Mouse (Mus musculus): ENCODE measurements around the gene Bsdc1. TPM values are rescaled to one million over a fixed set of nuclear protein-coding genes. Genes with fewer than 3 reads are reported as not detected.

Bsdc1 gene
- polyA plus RNA-seq, 1 experiment from 2014 or later: 16.7 TPM

- H3K9me3 ChIP-seq (ENCODE audit: control insufficient read depth, low read length): no peaks in the 10 kb centered on the region
- no peaks in the 10 kb centered on the region for H3K4me1 ChIP-seq (replicated peaks; ENCODE audit: control insufficient read depth, insufficient read depth)
- H3K4me3 ChIP-seq (ENCODE audit: low read depth, low read length): no peak overlapping the region
- no peaks in the 10 kb centered on the region for H3K36me3 ChIP-seq (ENCODE audit: control insufficient read depth, insufficient read depth, low read length)
- no peak overlapping the region for H3K27ac ChIP-seq (replicated peaks)
- 33% methylated on average over 6 of the region's 6 CpGs for WGBS
- H3K27me3 ChIP-seq (ENCODE audit: control insufficient read depth, insufficient read depth, low read length): no peaks in the 10 kb centered on the region
- TF ChIP-seq EP300 (optimal IDR thresholded peaks at IDR 0.05) (no peak), CTCF (IDR thresholded peaks at IDR 0.05; ENCODE audit: low read depth) (no peak)
- no peak overlapping the region for H3K9ac ChIP-seq (ENCODE audit: low read length)
- no peak for DNase-seq (ENCODE audit: low spot score)
- no peak for ATAC-seq (ENCODE audit: low FRiP score, low TSS enrichment)
- peak overlapping the region; percentile 61; the same call in 1 of the 2 replicates for H3K4me2 ChIP-seq (replicated peaks; ENCODE audit: low read depth)
Observed at GRCm38 (mm10) chr4:129441145-129441544, 20.2 kb upstream of the Bsdc1 start.

DNA sequence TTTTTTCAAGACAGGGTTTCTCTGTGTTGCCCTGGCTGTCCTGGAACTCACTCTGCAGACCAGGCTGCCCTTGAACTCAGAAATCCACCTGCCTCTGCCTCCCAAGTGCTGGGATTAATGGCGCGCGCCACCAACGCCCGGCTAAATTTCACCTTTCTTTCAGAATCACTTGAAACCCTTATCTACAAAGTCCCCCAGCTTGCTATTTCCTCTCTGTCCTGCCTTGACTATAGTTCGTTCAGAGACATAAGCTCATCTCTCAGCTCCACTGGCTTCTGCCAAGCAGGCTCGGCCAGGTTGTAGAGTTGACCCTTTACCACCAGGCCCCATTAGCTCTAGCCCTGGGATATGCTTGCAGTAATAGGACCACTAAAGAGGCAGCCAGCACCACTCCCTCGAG, 14.0 kb upstream of the Bsdc1 start:
- Histone ChIP-seq H3K27ac (replicated peaks) (no peak overlapping the region), H3K9ac (ENCODE audit: low read length) (no peak overlapping the region), H3K36me3 (ENCODE audit: control insufficient read depth, insufficient read depth, low read length) (no peaks in the 10 kb centered on the region), H3K27me3 (ENCODE audit: control insufficient read depth, insufficient read depth, low read length) (no peaks in the 10 kb centered on the region), H3K4me2 (replicated peaks; ENCODE audit: low read depth) (no peak overlapping the region), H3K9me3 (ENCODE audit: control insufficient read depth, low read length) (no peaks in the 10 kb centered on the region), H3K4me1 (replicated peaks; ENCODE audit: control insufficient read depth, insufficient read depth) (no peaks in the 10 kb centered on the region), H3K4me3 (ENCODE audit: low read depth, low read length) (no peak overlapping the region)
- DNase-seq (ENCODE audit: low spot score): no peak
- ATAC-seq (ENCODE audit: low FRiP score, low TSS enrichment): no peak
- 76% methylated on average over 8 of the region's 8 CpGs for WGBS
- TF ChIP-seq EP300 (optimal IDR thresholded peaks at IDR 0.05) (no peak), CTCF (IDR thresholded peaks at IDR 0.05; ENCODE audit: low read depth) (no peak)

DNA sequence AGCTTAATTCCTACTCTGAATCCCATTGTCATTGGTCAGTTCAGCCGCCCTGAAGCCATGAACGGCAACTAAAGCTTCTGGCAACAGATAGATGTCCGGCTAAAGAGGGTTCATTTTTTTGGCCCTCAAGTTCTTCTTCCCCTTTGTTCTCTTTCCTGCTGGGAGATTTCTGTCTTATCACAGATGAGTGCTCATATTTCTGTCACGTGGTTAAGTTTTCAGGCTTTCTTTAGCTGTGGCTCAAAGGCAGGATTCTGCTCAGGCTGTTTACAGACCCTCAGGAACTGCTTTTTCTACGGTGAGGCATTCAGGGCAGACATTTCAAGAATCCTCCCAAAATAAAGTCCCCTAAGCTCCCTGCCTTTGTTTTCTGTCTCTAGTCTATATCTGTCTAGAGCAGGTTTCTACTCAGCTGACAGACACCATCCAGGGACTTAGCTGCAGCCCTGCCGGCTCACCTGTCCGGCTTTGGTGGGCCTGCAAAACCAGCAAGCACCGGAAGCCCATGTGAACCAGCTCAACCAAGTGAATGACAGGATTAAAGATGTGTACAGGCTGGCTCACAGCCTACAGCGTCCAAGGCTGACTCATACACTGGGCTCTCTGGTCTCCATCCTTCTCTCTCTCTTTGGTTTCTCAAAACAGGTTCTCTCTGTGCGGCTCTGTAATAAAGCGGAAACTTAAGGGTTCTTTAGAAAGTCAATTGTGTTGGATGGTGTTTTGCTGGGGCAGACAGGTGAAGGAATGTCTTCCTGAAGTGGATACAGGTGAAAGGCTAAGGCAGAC, 13.4 kb upstream of the Bsdc1 start:
- H3K9me3 ChIP-seq (ENCODE audit: control insufficient read depth, low read length): no peaks in the 10 kb centered on the region
- H3K27me3 ChIP-seq (ENCODE audit: control insufficient read depth, insufficient read depth, low read length): no peaks in the 10 kb centered on the region
- no peak overlapping the region for H3K4me2 ChIP-seq (replicated peaks; ENCODE audit: low read depth)
- H3K4me1 ChIP-seq (replicated peaks; ENCODE audit: control insufficient read depth, insufficient read depth): no peaks in the 10 kb centered on the region
- TF ChIP-seq EP300 (optimal IDR thresholded peaks at IDR 0.05): no peak
- TF ChIP-seq CTCF (IDR thresholded peaks at IDR 0.05; ENCODE audit: low read depth): no peak
- no peak overlapping the region for H3K4me3 ChIP-seq (ENCODE audit: low read depth, low read length)
- H3K36me3 ChIP-seq (ENCODE audit: control insufficient read depth, insufficient read depth, low read length): no peaks in the 10 kb centered on the region
- no peak overlapping the region; the same call in 1 of the 2 replicates for H3K27ac ChIP-seq (replicated peaks)
- DNase-seq (ENCODE audit: low spot score) (no peak), ATAC-seq (ENCODE audit: low FRiP score, low TSS enrichment) (peak; percentile 59; the same call in 1 of the 2 replicates)
- 58% methylated on average over 11 of the region's 11 CpGs for WGBS
- H3K9ac ChIP-seq (ENCODE audit: low read length): no peak overlapping the region

DNA sequence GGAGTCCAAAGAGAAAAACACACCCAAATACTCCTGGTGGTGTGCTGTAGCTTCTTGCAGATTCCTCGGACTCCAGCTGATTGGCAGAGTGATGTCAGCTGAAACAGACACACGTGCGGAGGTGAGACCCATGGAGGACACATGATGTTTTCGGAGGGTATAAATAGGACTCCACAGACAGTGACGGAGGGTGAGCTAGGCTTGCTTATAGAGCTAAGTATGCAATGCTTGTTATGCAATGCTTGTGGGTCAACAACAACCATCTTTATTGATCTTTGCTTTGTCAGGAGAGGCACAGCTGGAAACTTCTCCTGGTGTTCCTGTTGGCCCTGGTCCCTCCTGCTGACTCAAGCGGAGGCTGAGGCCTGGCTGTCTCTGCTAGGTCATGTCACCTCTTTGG, 12.7 kb upstream of the Bsdc1 start:
- Histone ChIP-seq H3K27me3 (ENCODE audit: control insufficient read depth, insufficient read depth, low read length) (no peaks in the 10 kb centered on the region), H3K9ac (ENCODE audit: low read length) (no peak overlapping the region), H3K4me2 (replicated peaks; ENCODE audit: low read depth) (no peak overlapping the region), H3K9me3 (ENCODE audit: control insufficient read depth, low read length) (no peaks in the 10 kb centered on the region), H3K36me3 (ENCODE audit: control insufficient read depth, insufficient read depth, low read length) (no peaks in the 10 kb centered on the region), H3K27ac (replicated peaks) (no peak overlapping the region), H3K4me3 (ENCODE audit: low read depth, low read length) (no peak overlapping the region), H3K4me1 (replicated peaks; ENCODE audit: control insufficient read depth, insufficient read depth) (no peaks in the 10 kb centered on the region)
- no peak for ATAC-seq (ENCODE audit: low FRiP score, low TSS enrichment)
- no peak for TF ChIP-seq EP300 (optimal IDR thresholded peaks at IDR 0.05)
- no peak for TF ChIP-seq CTCF (IDR thresholded peaks at IDR 0.05; ENCODE audit: low read depth)
- 81% methylated on average over 6 of the region's 6 CpGs for WGBS
- no peak for DNase-seq (ENCODE audit: low spot score)

- Histone ChIP-seq H3K4me1 (replicated peaks; ENCODE audit: control insufficient read depth, insufficient read depth) (no peaks in the 10 kb centered on the region), H3K36me3 (ENCODE audit: control insufficient read depth, insufficient read depth, low read length) (no peaks in the 10 kb centered on the region), H3K4me2 (replicated peaks; ENCODE audit: low read depth) (no peak overlapping the region), H3K9ac (ENCODE audit: low read length) (no peak overlapping the region), H3K9me3 (ENCODE audit: control insufficient read depth, low read length) (no peaks in the 10 kb centered on the region), H3K27me3 (ENCODE audit: control insufficient read depth, insufficient read depth, low read length) (no peaks in the 10 kb centered on the region), H3K4me3 (ENCODE audit: low read depth, low read length) (no peak overlapping the region), H3K27ac (replicated peaks) (no peak overlapping the region)
- ATAC-seq (ENCODE audit: low FRiP score, low TSS enrichment) (no peak), DNase-seq (ENCODE audit: low spot score) (no peak)
- 75% methylated on average over 2 of the region's 2 CpGs for WGBS
- no peak for TF ChIP-seq EP300 (optimal IDR thresholded peaks at IDR 0.05)
- TF ChIP-seq CTCF (IDR thresholded peaks at IDR 0.05; ENCODE audit: low read depth): peak; percentile 29; the same call in 1 of the 2 replicates
Observed at GRCm38 (mm10) chr4:129450851-129451250, 10.5 kb upstream of the Bsdc1 start.

GRCm38 (mm10) chr4:129451471-129452169, 9.8 kb upstream of the Bsdc1 start:
- 70% methylated on average over 15 of the region's 15 CpGs for WGBS
- DNase-seq (ENCODE audit: low spot score) (peak; percentile 65), ATAC-seq (ENCODE audit: low FRiP score, low TSS enrichment) (peak; percentile 85)
- TF ChIP-seq CTCF (IDR thresholded peaks at IDR 0.05; ENCODE audit: low read depth) (peak; percentile 32), EP300 (optimal IDR thresholded peaks at IDR 0.05) (no peak)
- Histone ChIP-seq H3K9ac (ENCODE audit: low read length) (no peak overlapping the region), H3K9me3 (ENCODE audit: control insufficient read depth, low read length) (no peaks in the 10 kb centered on the region), H3K27ac (replicated peaks) (no peak overlapping the region), H3K4me3 (ENCODE audit: low read depth, low read length) (no peak overlapping the region), H3K4me1 (replicated peaks; ENCODE audit: control insufficient read depth, insufficient read depth) (no peaks in the 10 kb centered on the region), H3K4me2 (replicated peaks; ENCODE audit: low read depth) (no peak overlapping the region), H3K36me3 (ENCODE audit: control insufficient read depth, insufficient read depth, low read length) (no peaks in the 10 kb centered on the region), H3K27me3 (ENCODE audit: control insufficient read depth, insufficient read depth, low read length) (no peaks in the 10 kb centered on the region)
